Mouse (Mus musculus): ENCODE data around the gene Vti1a. TPM values are rescaled to one million over a fixed set of nuclear protein-coding genes. Genes with fewer than 3 reads are reported as not detected.
A peak's percentile ranks its signal among the peaks of the same experiment; 100 is the strongest.

The Vti1a gene
- polyA plus RNA-seq, 1 experiment from 2014 or later = 19.4 TPM

GRCm38 (mm10) chr19:55315452-55316108 lies 515 bp upstream of the Vti1a start, which contains the start of gene Zdhhc6:
TSS of gene Zdhhc6 (minus strand) at chr19:55316032.
- H3K4me3 ChIP-seq (ENCODE audit: low read depth, low read length) = peak within 1 kb of the TSS; percentile 84
- H3K4me2 ChIP-seq (replicated peaks; ENCODE audit: low read depth) = peak within 1 kb of the TSS; percentile 79
- peak; percentile 80 for ATAC-seq (ENCODE audit: low FRiP score, low TSS enrichment)
- DNase-seq (ENCODE audit: low spot score) = peak; percentile 84
- peak within 1 kb of the TSS; percentile 91 for H3K27ac ChIP-seq (replicated peaks)
- WGBS = under 1% methylated on average over 59 of the region's 60 CpGs
- H3K9ac ChIP-seq (ENCODE audit: low read length) = peak within 1 kb of the TSS; percentile 83
- H3K4me1 ChIP-seq (replicated peaks; ENCODE audit: control insufficient read depth, insufficient read depth) = no peaks in the 10 kb centered on the region; the same call in 1 of the 2 replicates
- no peaks in the 10 kb centered on the region for H3K9me3 ChIP-seq (ENCODE audit: control insufficient read depth, low read length)
- H3K27me3 ChIP-seq (ENCODE audit: control insufficient read depth, insufficient read depth, low read length) = no peaks in the 10 kb centered on the region
- TF ChIP-seq CTCF (IDR thresholded peaks at IDR 0.05; ENCODE audit: low read depth) (no peak; the same call in 1 of the 2 replicates), EP300 (optimal IDR thresholded peaks at IDR 0.05) (no peak)
- H3K36me3 ChIP-seq (ENCODE audit: control insufficient read depth, insufficient read depth, low read length) = peaks cover 6% of the 10 kb centered on the region

- no peaks in the 10 kb centered on the region; the same call in 1 of the 2 replicates for H3K4me1 ChIP-seq (replicated peaks; ENCODE audit: control insufficient read depth, insufficient read depth)
- no peaks in the 10 kb centered on the region for H3K27me3 ChIP-seq (ENCODE audit: control insufficient read depth, insufficient read depth, low read length)
- H3K4me3 ChIP-seq (ENCODE audit: low read depth, low read length) = peak overlapping the region; percentile 84
- WGBS = 42% methylated on average over 10 of the region's 10 CpGs
- H3K36me3 ChIP-seq (ENCODE audit: control insufficient read depth, insufficient read depth, low read length) = peaks cover 2% of the 10 kb centered on the region; the same call in 1 of the 2 replicates
- ATAC-seq (ENCODE audit: low FRiP score, low TSS enrichment) = no peak
- TF ChIP-seq CTCF (IDR thresholded peaks at IDR 0.05; ENCODE audit: low read depth) = no peak
- TF ChIP-seq EP300 (optimal IDR thresholded peaks at IDR 0.05) = no peak
- no peaks in the 10 kb centered on the region for H3K9me3 ChIP-seq (ENCODE audit: control insufficient read depth, low read length)
- H3K4me2 ChIP-seq (replicated peaks; ENCODE audit: low read depth) = peak overlapping the region; percentile 79
- no peak overlapping the region for H3K27ac ChIP-seq (replicated peaks)
- no peak for DNase-seq (ENCODE audit: low spot score)
- peak overlapping the region; percentile 83; the same call in 1 of the 2 replicates for H3K9ac ChIP-seq (ENCODE audit: low read length)
Observed at GRCm38 (mm10) chr19:55316901-55317300, 806 bp downstream of the Vti1a start.

GRCm38 (mm10) chr19:55319036-55319435 lies 2.9 kb downstream of the Vti1a start:
- no peak overlapping the region for H3K4me3 ChIP-seq (ENCODE audit: low read depth, low read length)
- DNase-seq (ENCODE audit: low spot score) (no peak), ATAC-seq (ENCODE audit: low FRiP score, low TSS enrichment) (no peak)
- H3K4me2 ChIP-seq (replicated peaks; ENCODE audit: low read depth) = no peak overlapping the region
- no peak overlapping the region for H3K27ac ChIP-seq (replicated peaks)
- TF ChIP-seq EP300 (optimal IDR thresholded peaks at IDR 0.05) (no peak), CTCF (IDR thresholded peaks at IDR 0.05; ENCODE audit: low read depth) (no peak)
- H3K36me3 ChIP-seq (ENCODE audit: control insufficient read depth, insufficient read depth, low read length) = no peaks in the 10 kb centered on the region; the same call in 1 of the 2 replicates
- H3K9me3 ChIP-seq (ENCODE audit: control insufficient read depth, low read length) = no peaks in the 10 kb centered on the region
- no peaks in the 10 kb centered on the region for H3K27me3 ChIP-seq (ENCODE audit: control insufficient read depth, insufficient read depth, low read length)
- H3K4me1 ChIP-seq (replicated peaks; ENCODE audit: control insufficient read depth, insufficient read depth) = no peaks in the 10 kb centered on the region; the same call in 1 of the 2 replicates
- 66% methylated on average over 3 of the region's 3 CpGs for WGBS
- no peak overlapping the region for H3K9ac ChIP-seq (ENCODE audit: low read length)

- H3K4me2 ChIP-seq (replicated peaks; ENCODE audit: low read depth) = no peak overlapping the region
- ATAC-seq (ENCODE audit: low FRiP score, low TSS enrichment) (no peak), DNase-seq (ENCODE audit: low spot score) (no peak)
- H3K27me3 ChIP-seq (ENCODE audit: control insufficient read depth, insufficient read depth, low read length) = no peaks in the 10 kb centered on the region
- H3K9me3 ChIP-seq (ENCODE audit: control insufficient read depth, low read length) = no peaks in the 10 kb centered on the region
- H3K27ac ChIP-seq (replicated peaks) = no peak overlapping the region
- TF ChIP-seq CTCF (IDR thresholded peaks at IDR 0.05; ENCODE audit: low read depth) (no peak), EP300 (optimal IDR thresholded peaks at IDR 0.05) (no peak)
- no peaks in the 10 kb centered on the region; the same call in 1 of the 2 replicates for H3K36me3 ChIP-seq (ENCODE audit: control insufficient read depth, insufficient read depth, low read length)
- H3K9ac ChIP-seq (ENCODE audit: low read length) = no peak overlapping the region
- H3K4me3 ChIP-seq (ENCODE audit: low read depth, low read length) = no peak overlapping the region
- WGBS = 65% methylated on average over 5 of the region's 5 CpGs
- H3K4me1 ChIP-seq (replicated peaks; ENCODE audit: control insufficient read depth, insufficient read depth) = no peaks in the 10 kb centered on the region; the same call in 1 of the 2 replicates
Observed at GRCm38 (mm10) chr19:55319521-55319920, 3.4 kb downstream of the Vti1a start.

- Histone ChIP-seq H3K4me3 (ENCODE audit: low read depth, low read length) (no peak overlapping the region), H3K27ac (replicated peaks) (no peak overlapping the region), H3K9ac (ENCODE audit: low read length) (no peak overlapping the region), H3K9me3 (ENCODE audit: control insufficient read depth, low read length) (no peaks in the 10 kb centered on the region), H3K4me1 (replicated peaks; ENCODE audit: control insufficient read depth, insufficient read depth) (no peaks in the 10 kb centered on the region; the same call in 1 of the 2 replicates), H3K36me3 (ENCODE audit: control insufficient read depth, insufficient read depth, low read length) (no peaks in the 10 kb centered on the region; the same call in 1 of the 2 replicates), H3K4me2 (replicated peaks; ENCODE audit: low read depth) (no peak overlapping the region), H3K27me3 (ENCODE audit: control insufficient read depth, insufficient read depth, low read length) (no peaks in the 10 kb centered on the region)
- TF ChIP-seq CTCF (IDR thresholded peaks at IDR 0.05; ENCODE audit: low read depth) (no peak), EP300 (optimal IDR thresholded peaks at IDR 0.05) (no peak)
- DNase-seq (ENCODE audit: low spot score) (no peak), ATAC-seq (ENCODE audit: low FRiP score, low TSS enrichment) (no peak)
- WGBS = 94% methylated on average over 8 of the region's 8 CpGs
Observed at GRCm38 (mm10) chr19:55322604-55323003, 6.5 kb downstream of the Vti1a start.

GRCm38 (mm10) chr19:55327510-55327909 lies 11.4 kb downstream of the Vti1a start:
- WGBS = 64% methylated on average over 4 of the region's 4 CpGs
- ATAC-seq (ENCODE audit: low FRiP score, low TSS enrichment) (no peak), DNase-seq (ENCODE audit: low spot score) (no peak)
- H3K27me3 ChIP-seq (ENCODE audit: control insufficient read depth, insufficient read depth, low read length) = no peaks in the 10 kb centered on the region
- no peak overlapping the region for H3K4me3 ChIP-seq (ENCODE audit: low read depth, low read length)
- H3K27ac ChIP-seq (replicated peaks) = no peak overlapping the region
- H3K4me2 ChIP-seq (replicated peaks; ENCODE audit: low read depth) = no peak overlapping the region
- H3K4me1 ChIP-seq (replicated peaks; ENCODE audit: control insufficient read depth, insufficient read depth) = no peaks in the 10 kb centered on the region
- H3K36me3 ChIP-seq (ENCODE audit: control insufficient read depth, insufficient read depth, low read length) = no peaks in the 10 kb centered on the region; the same call in none of the 2 replicates
- no peaks in the 10 kb centered on the region for H3K9me3 ChIP-seq (ENCODE audit: control insufficient read depth, low read length)
- H3K9ac ChIP-seq (ENCODE audit: low read length) = no peak overlapping the region
- TF ChIP-seq CTCF (IDR thresholded peaks at IDR 0.05; ENCODE audit: low read depth) = no peak
- no peak for TF ChIP-seq EP300 (optimal IDR thresholded peaks at IDR 0.05)

Measured in stomach, postnatal 0 days (tissue).